21 mouse cellular contexts compared by ENCODE assay signal in genomic region chr13:58886108-58886507, GRCm38 (mm10).
"Had no signal": no experiment of that assay in that cellular context is flagged by ENCODE, and none has a peak within 500 bp of the region (broad histone marks: within the 10 kb centered on the region; RNA-seq: fewer than 3 reads in every experiment).

No protein-coding gene starts in this region.

- H3K27ac ChIP-seq: limb, embryonic 12.5 days; limb, embryonic 15.5 days; liver, embryonic 14.5 days; macrophage; midbrain, embryonic 12.5 days; midbrain, embryonic 15.5 days; neural tube, embryonic 12.5 days; neural tube, embryonic 15.5 days; stomach, embryonic 15.5 days had no signal

- DNase-seq: kidney, adult 11 months; kidney, adult 8-10 months; kidney, postnatal 14 days; kidney, postnatal 4 days; layer of hippocampus, adult 9-11 months; layer of hippocampus, postnatal 36 days; left cerebral cortex, postnatal 4 days; liver, postnatal 0 days; lung, embryonic 14.5 days; spleen, adult 18-20 months; thymus, adult 18-20 months; thymus, postnatal 36 days had no signal

- H3K4me3 ChIP-seq: limb, embryonic 12.5 days; limb, embryonic 15.5 days; midbrain, embryonic 12.5 days; midbrain, embryonic 15.5 days; neural tube, embryonic 12.5 days; neural tube, embryonic 15.5 days; stomach, embryonic 15.5 days had no signal
